Mouse (Mus musculus) ZHBTc4 (cell line): ENCODE measurements around the gene Ncln.
"Not testable (repeated sequence)": the region's sequence is repeated elsewhere in the genome, so short reads cannot be mapped to it uniquely, and the experiment has no call there.

Source experiments
- DNase-seq: peaks from one replicate; pipeline ENCODE4 v3.0.0-alpha.2; 2011; ENCODE audit warnings: low read depth, low spot score

Gene Ncln

DNA sequence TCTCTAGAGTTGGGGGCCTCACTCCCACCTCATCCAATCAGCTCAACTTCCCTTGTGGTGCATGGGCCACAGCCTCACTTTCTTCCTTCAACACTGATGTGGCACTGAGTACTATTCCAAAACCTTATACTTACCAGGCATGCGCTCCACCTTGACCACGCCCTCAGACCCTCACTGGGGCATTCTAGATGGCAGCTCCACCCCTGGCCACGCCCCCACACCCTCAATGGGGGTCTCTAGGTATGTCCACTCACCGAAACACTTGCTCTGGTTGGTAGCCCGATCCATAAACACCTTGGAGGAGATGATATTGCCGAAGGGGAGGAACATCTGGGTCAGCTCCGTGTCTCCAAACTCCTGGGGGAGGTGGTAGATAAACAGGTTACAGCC lies 33.8 kb downstream of the Ncln start:
- no peak for DNase-seq

DNA sequence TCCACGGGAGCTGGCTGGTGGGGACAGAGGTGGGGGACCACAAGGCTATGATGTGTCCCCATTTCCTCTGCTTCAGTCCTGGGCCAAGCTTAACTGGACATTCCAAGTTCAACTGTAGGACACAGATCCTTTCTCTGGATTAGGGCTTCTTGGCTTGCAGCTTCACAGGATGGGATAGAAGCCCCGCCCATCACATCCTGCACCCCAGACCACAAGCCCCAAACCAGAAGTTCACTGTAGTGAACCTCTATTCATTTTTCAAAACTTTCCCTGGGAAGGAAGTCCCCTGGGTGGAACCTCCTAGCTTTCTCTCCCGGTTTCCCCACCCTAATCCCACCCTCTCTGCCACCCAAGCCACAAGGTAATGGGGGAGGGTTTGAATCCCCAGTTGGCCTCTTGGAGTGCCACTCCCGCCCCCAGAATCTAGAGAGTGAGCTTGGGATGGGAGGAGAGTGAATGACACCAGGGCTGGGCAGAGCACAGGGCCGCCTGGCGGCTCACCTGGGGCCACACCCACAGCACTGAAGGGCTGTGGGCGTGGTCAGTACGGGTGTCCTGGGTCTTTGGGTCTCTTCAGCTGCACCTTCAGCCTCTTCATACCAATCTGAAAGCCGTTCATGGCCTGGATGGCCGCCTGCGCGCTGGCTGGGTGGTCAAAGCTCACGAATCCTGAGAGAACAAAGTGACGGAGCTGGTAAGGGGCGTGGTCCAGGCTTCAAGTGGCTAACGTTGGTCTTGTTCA lies 34.3 kb downstream of the Ncln start:
- DNase-seq, result peak; percentile 33

DNA sequence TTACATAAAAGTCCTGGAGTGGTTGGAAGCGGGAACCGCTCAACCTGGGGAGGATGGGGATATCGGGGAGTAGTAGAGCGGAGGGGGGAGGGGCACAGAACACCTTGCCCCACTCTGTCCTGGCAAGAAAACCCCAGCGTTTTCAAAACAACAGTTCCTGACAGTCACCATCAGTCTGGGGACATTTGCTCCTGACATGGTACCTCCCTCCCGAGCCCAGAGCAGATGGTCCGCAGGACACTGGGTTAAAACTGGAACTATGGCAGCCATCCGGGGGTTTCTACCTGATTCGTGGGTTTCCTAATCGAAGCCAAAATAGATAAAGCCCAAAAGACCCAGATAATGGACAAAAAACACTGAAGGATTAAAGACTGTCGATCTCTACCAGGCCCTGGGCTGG lies 35.2 kb downstream of the Ncln start:
- DNase-seq, result no peak

DNA sequence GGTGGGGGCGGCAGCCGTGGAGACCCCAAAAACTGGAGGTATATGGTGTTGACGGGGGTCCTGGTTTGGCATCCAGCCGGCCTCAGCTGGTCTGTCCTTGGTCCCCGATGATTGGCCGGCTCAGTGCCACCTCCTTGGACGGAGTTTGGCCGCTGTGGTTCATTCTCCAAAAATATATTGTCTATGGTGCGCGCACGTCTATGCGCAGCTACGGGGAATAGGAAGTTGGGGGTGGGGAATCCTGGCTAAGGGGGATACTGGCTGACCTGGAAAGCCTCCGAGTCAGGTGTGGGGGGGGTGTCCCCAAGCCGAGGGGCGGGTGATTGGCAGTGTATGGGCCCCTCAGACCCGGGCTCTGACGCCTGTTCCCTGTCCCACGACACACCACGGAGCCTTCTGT lies 35.7 kb downstream of the Ncln start:
- DNase-seq, result no peak

DNA sequence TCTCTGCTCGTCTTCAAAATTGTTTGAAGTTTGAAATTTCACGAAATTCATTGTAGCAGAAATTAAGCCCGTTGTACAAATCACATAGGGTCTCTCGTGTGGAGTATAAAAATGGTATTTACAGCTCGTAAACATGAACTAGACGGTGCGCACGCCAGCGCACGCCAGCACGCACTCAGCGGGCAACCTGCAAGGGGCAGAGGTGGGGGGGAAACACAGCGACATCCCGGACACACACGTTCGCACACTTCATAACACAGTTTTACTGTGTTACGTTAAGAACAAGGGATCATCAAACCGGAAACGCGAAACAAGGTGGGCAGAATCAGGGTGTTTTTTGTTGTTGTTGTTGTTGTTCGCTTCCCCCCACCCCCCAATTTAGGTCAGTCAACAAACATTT lies 36.8 kb downstream of the Ncln start:
- no peak for DNase-seq

DNA sequence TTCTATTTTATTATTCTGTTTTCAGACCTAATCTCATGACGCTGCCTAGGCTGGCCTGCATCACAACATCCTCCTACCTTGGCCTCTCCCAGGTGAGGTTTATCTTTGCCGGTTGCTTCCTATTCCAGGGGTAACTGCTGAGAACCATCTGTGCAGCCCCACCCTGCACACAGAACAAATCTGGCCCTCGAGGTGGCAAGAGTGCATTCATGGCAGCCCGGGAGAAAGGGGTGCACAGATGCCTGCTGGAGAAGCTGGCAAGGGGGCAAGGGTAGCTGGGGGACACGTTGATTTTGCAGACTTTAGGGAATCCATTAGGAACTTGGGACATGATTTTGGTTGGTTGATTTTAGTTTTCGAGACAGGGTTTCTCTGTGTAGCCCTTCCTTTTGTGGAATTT lies 37.9 kb downstream of the Ncln start:
- DNase-seq, result no peak

DNA sequence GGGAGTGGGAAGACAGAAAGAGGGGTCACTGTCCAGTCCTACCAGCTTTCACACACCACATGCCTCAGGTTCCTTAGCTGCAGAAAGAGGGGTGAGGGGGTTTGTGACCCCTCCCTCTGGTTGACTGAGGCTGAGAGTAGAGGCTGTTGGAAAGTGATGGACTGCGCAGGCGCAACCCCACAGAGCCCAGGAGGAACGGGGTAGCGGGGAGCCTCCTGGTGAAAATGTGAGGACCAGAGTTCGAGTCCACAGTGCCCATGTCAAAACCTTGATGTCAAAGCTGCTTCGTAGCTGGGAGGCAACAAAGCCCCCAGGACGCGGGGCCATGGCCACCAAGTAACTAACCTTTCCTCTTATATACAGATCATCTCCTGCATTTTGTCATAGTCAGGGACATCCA lies 38.6 kb downstream of the Ncln start:
- no peak for DNase-seq

DNA sequence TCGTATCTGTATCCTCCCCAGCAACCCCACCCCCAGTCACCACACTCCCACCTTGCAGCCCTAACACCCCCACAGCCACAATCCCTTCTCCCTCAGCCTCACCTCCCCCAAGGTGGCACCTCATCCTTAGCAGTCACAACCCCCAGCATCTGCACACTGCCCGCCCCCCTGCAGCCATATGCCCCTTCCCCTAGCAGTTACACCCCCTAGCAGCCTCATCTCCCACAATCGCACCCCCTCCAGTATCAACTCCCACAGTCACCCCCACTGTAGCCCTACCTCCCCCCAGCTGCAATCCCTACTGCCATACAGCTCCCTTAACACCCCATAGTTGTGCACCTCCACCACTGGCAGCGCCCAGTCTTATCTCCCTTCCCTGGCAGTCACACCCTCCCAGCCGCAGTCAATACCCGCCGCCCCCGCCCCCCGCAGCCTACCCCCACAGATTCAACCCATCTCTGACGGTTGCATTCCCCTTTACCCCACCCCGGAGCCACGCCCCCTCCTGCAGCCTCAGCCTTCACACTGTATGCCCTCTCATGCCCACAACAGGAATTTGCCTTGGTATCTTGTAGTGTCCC lies 39.1 kb downstream of the Ncln start:
- no peak for DNase-seq

DNA sequence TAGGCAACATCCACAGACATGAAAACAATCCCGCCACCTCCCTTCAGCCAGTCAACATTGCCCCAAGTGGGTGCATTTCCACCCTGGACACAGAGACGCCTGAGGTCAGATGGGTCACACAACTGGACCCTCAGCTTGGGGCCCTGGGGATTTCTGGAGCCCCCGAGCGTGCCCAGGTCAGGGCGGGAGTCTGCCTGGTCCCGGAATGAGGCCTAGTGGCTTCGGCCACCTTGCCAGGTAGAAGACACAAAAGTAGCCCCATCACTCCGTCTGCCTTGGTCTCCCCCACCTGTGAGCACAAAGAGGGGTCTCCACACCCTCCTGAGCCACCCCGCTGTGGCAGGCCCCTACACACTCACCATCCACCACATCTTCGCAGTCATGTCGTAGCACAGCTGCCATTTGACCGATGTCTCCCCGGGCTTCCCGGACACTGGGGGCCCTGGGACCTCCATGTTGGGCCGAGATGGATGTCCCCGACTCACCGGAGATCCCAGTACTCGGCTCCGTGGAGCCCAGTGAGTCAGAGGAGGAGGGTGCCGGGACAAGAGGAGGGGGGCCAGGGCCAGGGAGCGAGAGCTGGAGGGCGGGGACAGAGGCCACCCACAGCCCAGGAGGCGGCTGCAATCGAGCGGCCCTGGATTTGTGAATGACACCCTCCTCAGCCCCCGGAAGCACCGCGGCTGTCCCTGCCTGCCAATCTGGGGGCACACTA lies 40.9 kb downstream of the Ncln start, which contains the start of gene Nfic:
Nfic (minus strand) TSS at position 455 of the 715 bp plus-strand sequence.
- DNase-seq, result no peak

DNA sequence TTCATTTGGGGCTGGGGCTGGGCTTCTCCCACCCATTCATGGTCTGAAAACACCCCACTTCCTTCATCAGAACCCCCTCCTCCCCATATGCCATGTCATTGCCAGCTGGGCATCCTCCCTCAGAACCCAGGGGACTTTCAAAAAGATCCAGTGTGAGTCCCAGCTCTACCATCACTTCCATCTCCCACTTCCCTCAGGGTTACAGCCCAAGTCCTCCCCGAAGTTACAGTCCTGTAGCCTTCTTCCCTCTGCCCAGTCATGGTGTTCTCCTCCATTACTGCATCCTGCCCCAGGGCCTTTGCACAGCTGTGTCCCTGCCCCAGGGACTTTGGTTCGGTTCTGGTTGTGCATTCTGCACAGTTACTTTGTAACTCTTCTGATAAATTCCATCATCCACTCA lies 42.1 kb downstream of the Ncln start:
- no peak for DNase-seq

DNA sequence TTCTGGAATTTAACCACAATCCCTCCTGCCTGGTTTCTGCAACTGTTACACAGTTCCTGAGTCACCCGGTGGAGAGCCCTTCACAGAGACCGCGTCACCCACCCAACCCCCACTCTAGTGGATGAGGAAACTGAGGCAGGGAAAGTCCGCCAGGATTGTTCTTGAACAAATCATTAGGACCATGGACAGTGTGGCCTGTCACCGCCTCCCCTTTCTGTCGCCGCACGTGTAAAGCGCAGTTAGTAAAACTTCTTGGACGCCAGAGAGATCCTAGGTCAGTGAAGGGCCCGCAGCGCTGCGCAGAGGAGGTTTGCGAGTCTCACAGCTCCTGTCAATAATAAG lies 43.3 kb downstream of the Ncln start:
- no peak for DNase-seq

DNA sequence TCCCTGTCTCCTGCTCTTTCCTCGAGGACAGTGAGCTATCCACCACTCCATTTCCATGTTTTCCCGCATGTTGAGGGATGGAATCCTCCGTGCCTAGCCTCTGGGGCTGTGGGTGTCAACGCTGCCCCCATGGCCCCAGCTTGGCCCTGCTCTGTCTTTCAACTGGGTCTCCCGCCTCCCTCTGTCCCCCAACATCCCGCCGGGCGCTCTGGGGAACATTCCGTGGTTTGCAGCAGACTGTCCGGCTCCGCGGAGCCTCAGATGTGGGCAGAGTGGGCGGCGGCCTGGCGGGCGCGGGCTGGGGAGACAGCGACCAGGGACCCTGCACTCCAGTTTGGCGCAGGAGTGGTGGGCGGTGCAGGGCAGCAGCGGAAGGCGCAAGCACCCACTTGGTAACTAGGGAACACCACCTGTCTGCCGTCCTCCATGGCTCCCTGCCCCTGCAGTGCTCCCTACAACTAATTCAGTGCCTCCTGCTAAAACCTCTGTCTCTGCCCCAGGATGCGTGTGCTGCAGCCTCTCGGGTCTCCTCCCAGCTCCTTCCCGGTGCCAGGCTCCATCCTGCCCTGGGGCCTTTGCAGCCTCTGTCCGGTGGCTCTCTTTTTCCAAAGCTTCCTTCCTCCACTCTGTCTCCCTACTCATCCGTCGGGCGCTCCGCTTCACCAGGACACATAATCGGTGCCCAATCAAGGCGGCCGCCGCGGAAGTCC lies 43.8 kb downstream of the Ncln start:
- no peak for DNase-seq

DNA sequence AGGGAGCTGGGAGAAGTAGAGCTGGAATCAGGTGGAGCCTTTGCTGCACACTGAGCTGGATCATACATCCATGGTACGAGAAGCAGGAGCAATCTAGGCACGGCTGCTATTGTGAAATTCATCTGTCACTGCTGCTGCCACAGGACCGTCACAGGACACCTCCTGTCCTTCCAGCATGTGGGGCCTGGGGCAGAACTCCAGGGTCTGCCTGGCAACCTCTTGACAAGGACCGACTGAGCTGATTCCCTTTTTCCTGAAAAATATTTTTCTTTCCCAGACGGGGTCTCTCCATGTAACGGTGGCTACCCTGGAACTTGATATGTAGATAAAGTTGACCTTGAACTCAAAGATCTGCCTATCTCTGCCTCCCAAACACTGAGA lies 44.8 kb downstream of the Ncln start:
- DNase-seq, result no peak

DNA sequence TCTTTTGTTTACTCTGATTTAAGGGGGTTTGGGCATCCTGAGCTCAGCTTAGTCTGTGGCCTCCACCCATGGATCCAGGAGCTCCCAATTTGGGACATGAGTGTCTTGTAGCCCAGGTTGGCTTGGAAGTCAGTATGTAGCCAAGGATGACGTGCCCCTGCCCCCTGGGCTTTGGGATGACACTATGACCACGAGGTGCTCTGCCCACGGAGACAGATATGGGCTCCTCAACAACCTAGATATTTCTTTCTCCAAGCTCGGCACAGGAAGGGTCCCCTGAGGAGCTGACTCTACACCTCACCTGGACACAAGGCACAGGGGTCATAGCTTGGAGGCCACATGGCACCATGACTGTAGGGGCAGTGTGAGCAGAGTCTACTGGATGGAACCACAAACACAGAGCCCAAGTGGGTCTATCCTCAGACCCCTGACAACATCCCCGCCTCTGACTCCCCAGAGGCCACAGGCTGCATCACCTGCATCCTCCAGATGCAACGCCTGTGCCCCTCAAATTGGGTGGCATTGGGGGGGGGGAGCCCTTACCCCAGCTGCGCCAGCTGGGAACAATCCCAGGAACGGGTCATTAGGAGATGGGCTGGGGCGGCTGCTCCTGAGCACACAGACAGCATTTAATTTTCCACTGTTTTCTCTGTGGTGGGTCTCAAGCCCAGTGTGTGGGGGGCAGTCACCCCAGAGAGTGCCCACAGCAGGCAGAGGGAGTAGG lies 45.4 kb downstream of the Ncln start:
- no peak for DNase-seq

DNA sequence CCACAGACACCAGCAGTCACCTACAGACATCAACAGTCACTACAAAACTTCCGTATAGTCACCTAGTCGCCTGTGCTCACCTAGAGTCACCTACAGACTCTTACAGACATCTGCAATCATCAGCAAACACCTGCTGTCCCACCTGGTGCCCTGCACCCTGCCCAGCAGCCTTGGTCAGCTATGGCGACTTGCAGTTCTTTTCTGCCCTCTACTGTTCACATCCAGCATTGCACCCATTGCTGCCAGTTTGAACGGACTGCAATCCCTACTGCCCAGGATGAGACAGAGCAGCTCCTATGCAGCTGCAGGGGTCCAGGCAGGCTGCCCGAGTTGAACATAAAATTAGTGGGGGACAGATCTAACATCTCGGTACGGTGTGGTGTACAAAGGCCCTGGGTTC lies 46.1 kb downstream of the Ncln start:
- DNase-seq, result peak; percentile 83

DNA sequence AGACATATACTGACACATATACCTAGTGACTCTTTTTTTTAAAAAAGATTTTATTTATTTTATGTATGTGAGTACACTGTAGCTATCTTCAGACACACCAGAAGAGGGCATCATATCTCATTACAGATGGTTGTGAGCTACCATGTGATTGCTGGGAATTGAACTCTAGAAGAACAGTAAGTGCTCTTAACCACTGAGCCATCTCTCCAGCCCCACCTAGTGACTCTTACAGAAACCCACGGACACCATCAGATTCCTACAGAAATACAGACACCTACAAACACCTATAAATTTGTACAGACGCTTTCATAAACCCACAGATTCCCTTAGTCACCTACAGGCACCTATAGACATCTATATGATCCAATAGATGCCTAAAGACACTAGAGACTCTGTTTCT lies 50.7 kb downstream of the Ncln start:
- DNase-seq, result not testable (repeated sequence)

DNA sequence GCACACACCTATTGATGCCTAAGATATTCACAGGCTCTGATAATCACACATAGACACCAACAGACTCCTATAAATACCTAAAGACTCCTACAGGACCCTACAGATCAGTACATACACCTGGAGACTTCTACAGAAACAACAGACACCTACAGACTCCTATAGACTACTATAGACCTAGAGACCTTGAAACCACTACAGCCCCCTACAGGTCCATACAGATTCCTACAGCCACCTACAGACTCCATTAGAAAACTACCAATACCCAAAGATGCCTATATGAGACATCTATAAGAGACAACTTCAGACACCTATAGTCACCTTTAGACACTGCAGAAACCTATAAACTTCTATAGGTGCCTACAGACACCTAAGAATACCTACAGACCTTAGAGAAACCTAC lies 55.2 kb downstream of the Ncln start:
- DNase-seq, result no peak
